Mouse (Mus musculus) liver, postnatal 0 days (tissue): ENCODE data around the gene Clrn3. TPM values are rescaled to one million over a fixed set of nuclear protein-coding genes. Genes with fewer than 3 reads are reported as not detected.
A peak's percentile ranks its signal among the peaks of the same experiment; 100 is the strongest.

ENCODE experiments used
- ATAC-seq: fragments of 200-750 bp; cut with Nextera tagmentation; 2 replicates; pipeline ENCODE4 v1.8.0; 2017; ENCODE audit warnings: mild to moderate bottlenecking, moderate library complexity
- DNase-seq: peaks from one replicate; pipeline ENCODE4 v3.0.0-alpha.2; 2016
- H3K27ac ChIP-seq: fragments of 300-500 bp; sonication (generic); 2 replicates; pipeline ENCODE4 v1.5.1; 2014; ENCODE audit warnings: antibody characterized with exemption, moderate library complexity, mild to moderate bottlenecking, low read depth
- H3K27me3 ChIP-seq: fragments of 300-500 bp; sonication (generic); 2 replicates; pipeline ENCODE4 v1.6.1; 2014; ENCODE audit warnings: low read length, control low read depth, mixed read lengths; ENCODE audit not compliant: insufficient read depth
- H3K36me3 ChIP-seq: fragments of 300-500 bp; sonication (generic); replicated peaks from 2 replicates; pipeline ENCODE4 v1.6.1; 2014; ENCODE audit warnings: mild to moderate bottlenecking, control low read depth, low read length, moderate library complexity, mixed read lengths; ENCODE audit not compliant: insufficient read depth
- H3K4me1 ChIP-seq: fragments of 300-500 bp; sonication (generic); 2 replicates; pipeline ENCODE4 v1.6.1; 2014; ENCODE audit warnings: antibody characterized with exemption, mild to moderate bottlenecking, control low read depth; ENCODE audit not compliant: insufficient read depth
- H3K4me2 ChIP-seq: fragments of 300-500 bp; sonication (generic); 2 replicates; pipeline ENCODE4 v1.6.1; 2014; ENCODE audit warnings: low read depth, mild to moderate bottlenecking, low read length, moderate library complexity, mixed read lengths
- H3K4me3 ChIP-seq: fragments of 300-500 bp; sonication (generic); 2 replicates; pipeline ENCODE4 v1.5.1; 2014; ENCODE audit warnings: low read depth, low read length
- H3K9ac ChIP-seq: fragments of 300-500 bp; sonication (generic); replicated peaks from 2 replicates; pipeline ENCODE4 v1.6.1; 2014; ENCODE audit warnings: mild to moderate bottlenecking, moderate library complexity
- H3K9me3 ChIP-seq: fragments of 300-500 bp; sonication (generic); 2 replicates; pipeline ENCODE4 v1.6.1; 2016; ENCODE audit warnings: mild to moderate bottlenecking, control low read depth, low read length, mixed read lengths
- CTCF ChIP-seq: sonication (generic); IDR thresholded peaks from 2 replicates; pipeline ENCODE4 v1.5.1; 2016; ENCODE audit warnings: antibody characterized with exemption, low read depth
- EP300 ChIP-seq: IDR thresholded peaks from 2 replicates; pipeline ENCODE4 v1.6.1; 2016; ENCODE audit warnings: antibody characterized with exemption, low read depth, mild to moderate bottlenecking
- WGBS: fragments of 180-500 bp; shearing (Covaris S2); extraction: QIAGEN DNeasy Blood & Tissue Kit; methylation state at CpG from one replicate; pipeline ENCODE4 v1.1.7; 2014; ENCODE audit not compliant: insufficient replicate concordance; 5-methylcytosine and 5-hydroxymethylcytosine counted together
- polyA plus RNA-seq: library from polyadenylated mRNA; unstranded; fragments of >200 nt; fragmentation: Nextera tagmentation; extraction: Ambion mirVana; gene quantifications from 2 replicates; pipeline ENCODE4 v1.2.1, GENCODE M21; 2015

The Clrn3 gene
- polyA plus RNA-seq, 1 experiment from 2014 or later: not detected

- H3K36me3 ChIP-seq: no peaks in the 10 kb centered on the region
- ATAC-seq (no peak), DNase-seq (no peak)
- no peak overlapping the region for H3K4me3 ChIP-seq
- H3K4me2 ChIP-seq: no peak overlapping the region
- WGBS: 37% methylated on average over 2 of the region's 2 CpGs
- H3K27ac ChIP-seq: no peak overlapping the region
- TF ChIP-seq CTCF (0 out of 2 replicates have a peak, but pooled peaks have one; percentile 31), EP300 (no peak)
- no peaks in the 10 kb centered on the region for H3K9me3 ChIP-seq
- H3K9ac ChIP-seq: no peak overlapping the region
- no peaks in the 10 kb centered on the region for H3K27me3 ChIP-seq
- H3K4me1 ChIP-seq: no peaks in the 10 kb centered on the region
Measured at GRCm38 (mm10) chr7:135499403-135499802, 29.1 kb downstream of the Clrn3 start.

DNA sequence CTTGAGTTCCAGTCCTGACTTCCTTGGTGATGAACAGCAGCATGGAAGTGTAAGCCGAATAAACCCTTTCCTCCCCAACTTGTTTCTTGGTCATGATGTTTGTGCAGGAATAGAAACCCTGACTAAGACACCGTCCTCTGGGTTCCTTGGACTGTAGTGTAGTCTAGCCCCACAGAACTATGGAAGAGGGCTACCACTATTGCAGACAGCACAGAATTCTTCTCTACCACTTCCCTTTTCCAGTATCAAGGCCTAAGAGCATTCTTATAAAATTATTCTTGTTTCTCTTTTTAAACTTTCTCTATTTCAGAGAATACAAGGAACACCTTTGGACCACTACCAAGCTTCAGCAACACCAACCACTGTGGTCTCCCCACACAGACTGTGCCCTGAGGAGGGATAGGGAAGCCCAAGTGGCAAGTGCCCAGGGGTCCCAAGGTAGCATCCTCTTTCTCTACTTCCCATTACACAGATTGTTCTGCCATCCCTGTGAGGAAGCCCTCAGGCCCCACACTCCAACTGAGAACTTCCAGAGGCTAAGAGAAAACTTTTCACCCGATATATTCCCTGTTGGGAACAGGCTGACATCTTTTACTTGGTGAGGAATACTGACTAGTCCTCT, 29.8 kb downstream of the Clrn3 start:
- H3K4me3 ChIP-seq: no peak overlapping the region
- no peaks in the 10 kb centered on the region for H3K27me3 ChIP-seq
- no peak overlapping the region for H3K27ac ChIP-seq
- no peaks in the 10 kb centered on the region for H3K9me3 ChIP-seq
- H3K9ac ChIP-seq: no peak overlapping the region
- TF ChIP-seq CTCF: no peak
- TF ChIP-seq EP300: no peak
- H3K4me2 ChIP-seq: no peak overlapping the region
- no peak for ATAC-seq
- no peaks in the 10 kb centered on the region for H3K36me3 ChIP-seq
- DNase-seq: no peak
- WGBS: 53% methylated on average over 2 of the region's 3 CpGs
- H3K4me1 ChIP-seq: no peaks in the 10 kb centered on the region

GRCm38 (mm10) chr7:135495303-135495702, 33.2 kb downstream of the Clrn3 start:
- TF ChIP-seq EP300: no peak
- peak; percentile 63 for TF ChIP-seq CTCF
- H3K27ac ChIP-seq: no peak overlapping the region
- no peaks in the 10 kb centered on the region; the same call in 1 of the 2 replicates for H3K9me3 ChIP-seq
- H3K4me3 ChIP-seq: no peak overlapping the region
- no peak for ATAC-seq
- H3K36me3 ChIP-seq: no peaks in the 10 kb centered on the region
- 35% methylated on average over 3 of the region's 3 CpGs for WGBS
- H3K27me3 ChIP-seq: no peaks in the 10 kb centered on the region
- no peak overlapping the region for H3K4me2 ChIP-seq
- H3K4me1 ChIP-seq: no peaks in the 10 kb centered on the region
- no peak for DNase-seq
- H3K9ac ChIP-seq: no peak overlapping the region

- no peak overlapping the region for H3K9ac ChIP-seq
- no peak for DNase-seq
- H3K27ac ChIP-seq: no peak overlapping the region
- peaks cover 8% of the 10 kb centered on the region; the same call in 1 of the 2 replicates for H3K27me3 ChIP-seq
- ATAC-seq: no peak
- no peaks in the 10 kb centered on the region for H3K36me3 ChIP-seq
- WGBS: 34% methylated on average over 8 of the region's 8 CpGs
- H3K4me1 ChIP-seq: no peaks in the 10 kb centered on the region
- no peak overlapping the region for H3K4me3 ChIP-seq
- no peaks in the 10 kb centered on the region; the same call in 1 of the 2 replicates for H3K9me3 ChIP-seq
- H3K4me2 ChIP-seq: no peak overlapping the region
- TF ChIP-seq EP300: no peak
- TF ChIP-seq CTCF: no peak
Measured at GRCm38 (mm10) chr7:135490500-135490886, 38.0 kb downstream of the Clrn3 start.

- TF ChIP-seq CTCF (no peak), EP300 (no peak)
- peaks cover 8% of the 10 kb centered on the region; the same call in 1 of the 2 replicates for H3K27me3 ChIP-seq
Measured at GRCm38 (mm10) chr7:135489724-135490499, 38.5 kb downstream of the Clrn3 start.

GRCm38 (mm10) chr7:135488214-135488810, 40.1 kb downstream of the Clrn3 start:
- no peak overlapping the region for H3K4me2 ChIP-seq
- WGBS: 59% methylated on average over 6 of the region's 6 CpGs
- no peaks in the 10 kb centered on the region for H3K4me1 ChIP-seq
- no peaks in the 10 kb centered on the region for H3K36me3 ChIP-seq
- H3K9me3 ChIP-seq: no peaks in the 10 kb centered on the region; the same call in 1 of the 2 replicates
- H3K9ac ChIP-seq: no peak overlapping the region
- no peak overlapping the region for H3K27ac ChIP-seq
- H3K27me3 ChIP-seq: peaks cover 8% of the 10 kb centered on the region; the same call in 1 of the 2 replicates
- H3K4me3 ChIP-seq: no peak overlapping the region
- TF ChIP-seq CTCF (peak; percentile 72), EP300 (no peak)
- ATAC-seq: no peak
- peak; percentile 50 for DNase-seq

More at GRCm38 (mm10) chr7:135489724-135490499, 38.5 kb downstream of the Clrn3 start:
- H3K9me3 ChIP-seq: no peaks in the 10 kb centered on the region; the same call in 1 of the 2 replicates
- no peak overlapping the region for H3K27ac ChIP-seq
- H3K4me3 ChIP-seq: no peak overlapping the region
- no peak overlapping the region for H3K9ac ChIP-seq
- no peak for DNase-seq
- whole genome bisulfite sequencing: 69% methylated on average over 9 of the region's 9 CpGs
- H3K4me2 ChIP-seq: no peak overlapping the region
- H3K4me1 ChIP-seq: no peaks in the 10 kb centered on the region
- H3K36me3 ChIP-seq: no peaks in the 10 kb centered on the region
- ATAC-seq: no peak
